Mouse (Mus musculus): ENCODE measurements around the gene Lasp1. TPM values are rescaled to one million over a fixed set of nuclear protein-coding genes. Genes with fewer than 3 reads are reported as not detected.

Lasp1 gene
- polyA plus RNA-seq, 1 experiment from 2014 or later, result 160 TPM

GRCm38 (mm10) chr11:97885296-97885915 lies 86.6 kb downstream of the Lasp1 start:
- no peak for ATAC-seq (ENCODE audit: borderline replicate concordance, extremely low read depth, low FRiP score, low TSS enrichment)
- no peak overlapping the region for H3K27ac ChIP-seq
- no peaks in the 10 kb centered on the region for H3K9me3 ChIP-seq
- no peaks in the 10 kb centered on the region for H3K27me3 ChIP-seq
- no peaks in the 10 kb centered on the region for H3K36me3 ChIP-seq
- H3K9ac ChIP-seq, result no peak overlapping the region
- H3K4me3 ChIP-seq, result no peak overlapping the region
- WGBS, result 95% methylated on average over 2 of the region's 2 CpGs
- H3K4me2 ChIP-seq, result 0 out of 2 replicates have a peak overlapping the region, but pooled peaks have one; percentile 67
- H3K4me1 ChIP-seq, result no peaks in the 10 kb centered on the region

Other genes starting within 250 kb of the Lasp1 start
- 0.53 and 0.87 TPM in 2 replicates for gene Srcin1, start 222.8 kb upstream of the Lasp1 start, polyA plus RNA-seq (2015; fragmentation: Nextera tagmentation; extraction: Ambion mirVana)
- 4.3 and 4.4 TPM in 2 replicates for gene Epop, start 169.3 kb upstream of the Lasp1 start, polyA plus RNA-seq (2015; fragmentation: Nextera tagmentation; extraction: Ambion mirVana)
- gene Mllt6, start 135.6 kb upstream of the Lasp1 start, polyA plus RNA-seq (2015; fragmentation: Nextera tagmentation; extraction: Ambion mirVana), result 3.2 and 3.3 TPM in 2 replicates
- 44.1 and 45.5 TPM in 2 replicates for gene Cisd3, start 113.2 kb upstream of the Lasp1 start, polyA plus RNA-seq (2015; fragmentation: Nextera tagmentation; extraction: Ambion mirVana)
- gene Pcgf2, start 98.5 kb upstream of the Lasp1 start, polyA plus RNA-seq (2015; fragmentation: Nextera tagmentation; extraction: Ambion mirVana), result 12.1 and 13.2 TPM in 2 replicates
- 465 and 505 TPM in 2 replicates for gene Psmb3, start 95.6 kb upstream of the Lasp1 start, polyA plus RNA-seq (2015; fragmentation: Nextera tagmentation; extraction: Ambion mirVana)
- gene Pip4k2b, start 54.3 kb upstream of the Lasp1 start, polyA plus RNA-seq (2015; fragmentation: Nextera tagmentation; extraction: Ambion mirVana), result 1.6 and 1.8 TPM in 2 replicates
- gene Cwc25, start 32.4 kb upstream of the Lasp1 start, polyA plus RNA-seq (2015; fragmentation: Nextera tagmentation; extraction: Ambion mirVana), result 15.6 and 18.5 TPM in 2 replicates
- 0.85 TPM in 1 of 2 replicates, not detected in the other for gene 1700001P01Rik, start 23.1 kb upstream of the Lasp1 start, polyA plus RNA-seq (2015; fragmentation: Nextera tagmentation; extraction: Ambion mirVana)
- 457 and 490 TPM in 2 replicates for gene Rpl23, start 16.6 kb upstream of the Lasp1 start, polyA plus RNA-seq (2015; fragmentation: Nextera tagmentation; extraction: Ambion mirVana)
- 4.2 and 4.4 TPM in 2 replicates for gene B230217C12Rik, start 41.8 kb downstream of the Lasp1 start, polyA plus RNA-seq (2015; fragmentation: Nextera tagmentation; extraction: Ambion mirVana)
- 0.42 and 0.64 TPM in 2 replicates for gene Fbxo47, start 85.2 kb downstream of the Lasp1 start, polyA plus RNA-seq (2015; fragmentation: Nextera tagmentation; extraction: Ambion mirVana)
- gene Plxdc1, start 187.4 kb downstream of the Lasp1 start, polyA plus RNA-seq (2015; fragmentation: Nextera tagmentation; extraction: Ambion mirVana), result 0.89 and 1.3 TPM in 2 replicates
- gene Arl5c, start 197.2 kb downstream of the Lasp1 start, polyA plus RNA-seq (2015; fragmentation: Nextera tagmentation; extraction: Ambion mirVana), result 6.8 and 9.0 TPM in 2 replicates
- gene Cacnb1, start 224.0 kb downstream of the Lasp1 start, polyA plus RNA-seq (2015; fragmentation: Nextera tagmentation; extraction: Ambion mirVana), result 4.9 and 5.2 TPM in 2 replicates
- 1,039 and 1,081 TPM in 2 replicates for gene Rpl19, start 227.7 kb downstream of the Lasp1 start, polyA plus RNA-seq (2015; fragmentation: Nextera tagmentation; extraction: Ambion mirVana)